Mouse (Mus musculus): ENCODE measurements around the gene Npepps. TPM values are rescaled to one million over a fixed set of nuclear protein-coding genes. Genes with fewer than 3 reads are reported as not detected.

Gene Npepps
- total and polyA plus RNA-seq, 3 experiments: 20.5 to 41.6 TPM; not detected in 1

DNA sequence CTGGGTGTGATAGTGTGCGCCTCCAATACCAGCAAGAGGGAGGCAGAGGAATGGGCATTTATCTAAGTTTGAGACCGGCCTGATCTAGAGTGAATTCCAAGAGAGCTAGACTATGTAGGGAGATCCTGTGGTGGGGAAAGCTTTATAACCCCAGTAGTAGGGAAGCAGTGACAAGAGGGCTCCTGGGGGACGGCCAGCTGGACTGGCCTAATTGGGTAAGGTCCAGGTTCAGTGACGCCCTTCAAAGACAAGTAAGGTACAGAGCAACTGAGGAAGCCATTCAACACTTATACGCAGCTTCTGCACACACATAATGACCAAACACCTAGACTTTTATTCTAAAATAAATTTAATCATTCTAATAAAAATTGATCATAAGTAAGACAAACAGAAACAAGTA, 48.0 kb downstream of the Npepps start:
- no peak for DNase-seq (ENCODE audit: low read depth, low spot score)
- Histone ChIP-seq H3K79me2 (ENCODE audit: control insufficient read depth, insufficient read depth, low read length, poor library complexity) (no peaks in the 10 kb centered on the region), H3K27me3 (ENCODE audit: control insufficient read depth in 1 of 2, insufficient read depth in 2 of 2, low read length in 2 of 2) (no peaks in the 10 kb centered on the region), H3K4me1 (ENCODE audit: control insufficient read depth in 1 of 2, insufficient read depth in 2 of 2, low read length in 2 of 2) (no peaks in the 10 kb centered on the region), H3K9me3 (replicated peaks; ENCODE audit: insufficient read depth, low read length) (no peaks in the 10 kb centered on the region), H3K9ac (ENCODE audit: control insufficient read depth, low read depth, low read length, poor library complexity, severe bottlenecking) (no peak overlapping the region), H3K36me3 (ENCODE audit: control insufficient read depth in 1 of 2, insufficient read depth in 2 of 2, low read length in 2 of 2) (peaks cover 0 to 38% of the 10 kb centered on the region in 2 experiments; a peak in 2 of 4 replicates), H3K4me3 (ENCODE audit: control insufficient read depth in 1 of 2, insufficient read depth in 1 of 2, low read depth in 2 of 2, low read length in 2 of 2) (no peak overlapping the region), H3K27ac (ENCODE audit: control insufficient read depth, low read depth, low read length) (no peak overlapping the region)
- TF ChIP-seq CHD2 (IDR thresholded peaks at IDR 0.05; ENCODE audit: low read length): no peak
- no peak for TF ChIP-seq POLR2AphosphoS5 (IDR thresholded peaks at IDR 0.05; ENCODE audit: borderline replicate concordance, low read depth, low read length)
- TF ChIP-seq MEF2A (IDR thresholded peaks at IDR 0.05; ENCODE audit: extremely low read depth, insufficient replicate concordance, low read depth, low read length, poor library complexity, severe bottlenecking): no peak

GRCm38 (mm10) chr11:97229396-97229795, 51.0 kb downstream of the Npepps start:
- Histone ChIP-seq H3K79me2 (ENCODE audit: control insufficient read depth, insufficient read depth, low read length, poor library complexity) (no peaks in the 10 kb centered on the region), H3K9me3 (replicated peaks; ENCODE audit: insufficient read depth, low read length) (no peaks in the 10 kb centered on the region), H3K4me1 (ENCODE audit: control insufficient read depth in 1 of 2, insufficient read depth in 2 of 2, low read length in 2 of 2) (no peaks in the 10 kb centered on the region), H3K9ac (ENCODE audit: control insufficient read depth, low read depth, low read length, poor library complexity, severe bottlenecking) (no peak overlapping the region), H3K36me3 (ENCODE audit: control insufficient read depth in 1 of 2, insufficient read depth in 2 of 2, low read length in 2 of 2) (peaks cover 0 to 28% of the 10 kb centered on the region in 2 experiments; a peak in 2 of 4 replicates), H3K27me3 (ENCODE audit: control insufficient read depth in 1 of 2, insufficient read depth in 2 of 2, low read length in 2 of 2) (no peaks in the 10 kb centered on the region), H3K4me3 (ENCODE audit: control insufficient read depth in 1 of 2, insufficient read depth in 1 of 2, low read depth in 2 of 2, low read length in 2 of 2) (no peak overlapping the region), H3K27ac (ENCODE audit: control insufficient read depth, low read depth, low read length) (no peak overlapping the region)
- no peak for DNase-seq (ENCODE audit: low read depth, low spot score)
- TF ChIP-seq NRF1 (IDR thresholded peaks at IDR 0.05; ENCODE audit: insufficient read depth, low read depth, low read length, poor library complexity, severe bottlenecking): no peak
- TF ChIP-seq MAX (IDR thresholded peaks at IDR 0.05; ENCODE audit: low read length): no peak
- no peak for TF ChIP-seq TAL1 (IDR thresholded peaks at IDR 0.05; ENCODE audit: low read length)
- TF ChIP-seq MAFK (IDR thresholded peaks at IDR 0.05; ENCODE audit: borderline replicate concordance, low read depth, low read length): no peak
- no peak for TF ChIP-seq TCF12 (IDR thresholded peaks at IDR 0.05; ENCODE audit: low read depth, low read length)
- no peak for TF ChIP-seq GATA1 (IDR thresholded peaks at IDR 0.05; ENCODE audit: low read depth, low read length)
- no peak for TF ChIP-seq MAZ (IDR thresholded peaks at IDR 0.05; ENCODE audit: low read depth, low read length)
- TF ChIP-seq ZKSCAN1 (IDR thresholded peaks at IDR 0.05; ENCODE audit: low read depth, low read length): no peak
- no peak for TF ChIP-seq CHD2 (IDR thresholded peaks at IDR 0.05; ENCODE audit: low read length)
- no peak for TF ChIP-seq MEF2A (IDR thresholded peaks at IDR 0.05; ENCODE audit: extremely low read depth, insufficient replicate concordance, low read depth, low read length, poor library complexity, severe bottlenecking)
- TF ChIP-seq ETS1 (IDR thresholded peaks at IDR 0.05; ENCODE audit: low read depth, low read length): no peak
- TF ChIP-seq ELF1 (IDR thresholded peaks at IDR 0.05; ENCODE audit: low read depth, low read length): no peak
- no peak for TF ChIP-seq TBP (IDR thresholded peaks at IDR 0.05; ENCODE audit: low read depth, low read length)
- TF ChIP-seq POLR2A (IDR thresholded peaks at IDR 0.05; ENCODE audit: control insufficient read depth in 1 of 2, insufficient read depth in 1 of 2, low read depth in 1 of 2, low read length in 2 of 2, poor library complexity in 1 of 2): no peak
- TF ChIP-seq EP300 (IDR thresholded peaks at IDR 0.05; ENCODE audit: low read depth in 1 of 2, low read length in 2 of 2): no peak
- TF ChIP-seq RCOR1 (IDR thresholded peaks at IDR 0.05; ENCODE audit: low read depth, low read length): no peak
- no peak for TF ChIP-seq BHLHE40 (IDR thresholded peaks at IDR 0.05; ENCODE audit: borderline replicate concordance, low read depth, low read length)
- no peak for TF ChIP-seq MXI1 (IDR thresholded peaks at IDR 0.05; ENCODE audit: low read depth, low read length)
- TF ChIP-seq ZC3H11A (IDR thresholded peaks at IDR 0.05; ENCODE audit: low read depth, low read length): no peak

All from MEL (cell line).